Mouse (Mus musculus): ENCODE data around the gene Rspo3. TPM values are rescaled to one million over a fixed set of nuclear protein-coding genes. Genes with fewer than 3 reads are reported as not detected.

Rspo3 gene
- total RNA-seq, 2 experiments from 2014 or later = 0.26 TPM; not detected in 1

- no peak for ATAC-seq (replicated peaks; ENCODE audit: low FRiP score, poor library complexity, severe bottlenecking)
Observed at GRCm38 (mm10) chr10:29459632-29460031, 76.0 kb downstream of the Rspo3 start.

- no peak for ATAC-seq (replicated peaks; ENCODE audit: low FRiP score, poor library complexity, severe bottlenecking)
Observed at GRCm38 (mm10) chr10:29445076-29445475, 90.6 kb downstream of the Rspo3 start.

GRCm38 (mm10) chr10:29441297-29441696 is 94.4 kb downstream of the Rspo3 start:
- no peak for ATAC-seq (replicated peaks; ENCODE audit: low FRiP score, poor library complexity, severe bottlenecking)

- ATAC-seq (replicated peaks; ENCODE audit: low FRiP score, poor library complexity, severe bottlenecking) = no peak
Observed at GRCm38 (mm10) chr10:29432935-29433453, 102.7 kb downstream of the Rspo3 start.

- no peak for ATAC-seq (replicated peaks; ENCODE audit: low FRiP score, poor library complexity, severe bottlenecking)
Observed at GRCm38 (mm10) chr10:29426660-29427059, 109.0 kb downstream of the Rspo3 start.

- ATAC-seq (replicated peaks; ENCODE audit: low FRiP score, poor library complexity, severe bottlenecking) = no peak
Observed at GRCm38 (mm10) chr10:29424571-29424970, 111.1 kb downstream of the Rspo3 start.

- ATAC-seq (replicated peaks; ENCODE audit: low FRiP score, poor library complexity, severe bottlenecking) = no peak
Observed at GRCm38 (mm10) chr10:29414361-29414760, 121.3 kb downstream of the Rspo3 start.

GRCm38 (mm10) chr10:29402656-29403268 is 132.9 kb downstream of the Rspo3 start:
- ATAC-seq (replicated peaks; ENCODE audit: low FRiP score, poor library complexity, severe bottlenecking) = no peak

Other genes with a start within 250 kb of the Rspo3 start
- 2.7 and 5.0 TPM in 2 replicates for gene Echdc1, start 222.7 kb downstream of the Rspo3 start, total RNA-seq (2015; ENCODE audit: low replicate concordance)
- 3.8 and 10.3 TPM in 2 replicates for gene Echdc1, start 222.7 kb downstream of the Rspo3 start, total RNA-seq (2017; ENCODE audit: low replicate concordance)
- 8.8 and 11.5 TPM in 2 replicates for gene Rnf146, start 173.4 kb downstream of the Rspo3 start, total RNA-seq (2015; ENCODE audit: low replicate concordance)
- gene Rnf146, start 173.4 kb downstream of the Rspo3 start, total RNA-seq (2017; ENCODE audit: low replicate concordance) = 16.4 and 24.6 TPM in 2 replicates

Data from erythroblast, adult 5-6 weeks (primary cell).